Mouse (Mus musculus): Measurements from ENCODE around the gene Hras. TPM values are rescaled to one million over a fixed set of nuclear protein-coding genes. Genes with fewer than 3 reads are reported as not detected.

The Hras gene
- 10 to 100 TPM; 65.5 to 99.1 TPM for total RNA-seq (2021)
- 41.8 and 47.1 TPM in 2 replicates for polyA plus RNA-seq (2012; rRNA removed)
- long read RNA-seq, transcript Hras-201 (6 exons, 2,828 nt) = major isoform, 34 of 73 reads
- long read RNA-seq, transcript Hras-202 (5 exons, 1,199 nt) = minor isoform, 20 of 73 reads
- long read RNA-seq, partial matches to known transcripts = 8 of 73 reads
- long read RNA-seq, other reads (novel, unspliced or antisense) = 6 of 73 reads

GRCm38 (mm10) chr7:141193948-141194347 is at the start of gene Hras, which contains the start of gene Lrrc56:
Gene Hras (minus strand): TSS chr7:141194005.
Gene Lrrc56 (plus strand): TSS chr7:141194157.
- peak; percentile 99 for DNase-seq

GRCm38 (mm10) chr7:141231551-141231950 is 37.7 kb upstream of the Hras start:
- DNase-seq = no peak

GRCm38 (mm10) chr7:141231111-141231510 is 37.3 kb upstream of the Hras start:
- no peak for DNase-seq

GRCm38 (mm10) chr7:141230570-141230969 is 36.8 kb upstream of the Hras start:
- DNase-seq = no peak

- DNase-seq = no peak
Measured at GRCm38 (mm10) chr7:141229702-141230101, 35.9 kb upstream of the Hras start.

- peak; percentile 91 for DNase-seq
Measured at GRCm38 (mm10) chr7:141228279-141229067, 34.7 kb upstream of the Hras start, which contains the start of gene Phrf1. Gene Phrf1 (plus strand): TSS chr7:141228784.

- no peak for DNase-seq
Measured at GRCm38 (mm10) chr7:141227796-141228195, 34.0 kb upstream of the Hras start.

- no peak for DNase-seq
Measured at GRCm38 (mm10) chr7:141226535-141226934, 32.7 kb upstream of the Hras start.

- no peak for DNase-seq
Measured at GRCm38 (mm10) chr7:141222696-141223215, 29.0 kb upstream of the Hras start.

GRCm38 (mm10) chr7:141222126-141222467 is 28.3 kb upstream of the Hras start:
- no peak for DNase-seq

- DNase-seq = peak; percentile 98
Measured at GRCm38 (mm10) chr7:141221249-141222125, 27.7 kb upstream of the Hras start.

GRCm38 (mm10) chr7:141220377-141220776 is 26.6 kb upstream of the Hras start:
- no peak for DNase-seq

GRCm38 (mm10) chr7:141219558-141220099 is 25.8 kb upstream of the Hras start:
- DNase-seq = no peak

GRCm38 (mm10) chr7:141218557-141219133 is 24.8 kb upstream of the Hras start:
- DNase-seq = no peak

GRCm38 (mm10) chr7:141218141-141218540 is 24.3 kb upstream of the Hras start:
- DNase-seq = no peak

- DNase-seq = no peak
Measured at GRCm38 (mm10) chr7:141217343-141218013, 23.7 kb upstream of the Hras start.

GRCm38 (mm10) chr7:141216894-141217293 is 23.1 kb upstream of the Hras start:
- DNase-seq = no peak

- peak; percentile 72 for DNase-seq
Measured at GRCm38 (mm10) chr7:141215880-141216733, 22.3 kb upstream of the Hras start.

- peak; percentile 95 for DNase-seq
Measured at GRCm38 (mm10) chr7:141215101-141215879, 21.5 kb upstream of the Hras start, which contains the start of gene Rassf7. Gene Rassf7 (plus strand): TSS chr7:141215860.
